Mouse (Mus musculus): ENCODE results near the gene Clec2d.
A peak's percentile ranks its signal among the peaks of the same experiment; 100 is the strongest.
"Not testable (repeated sequence)": the region's sequence is repeated elsewhere in the genome, so short reads cannot be mapped to it uniquely, and the experiment has no call there.

Clec2d gene

GRCm38 (mm10) chr6:129180403-129181169, at the start of gene Clec2d:
Gene Clec2d (plus strand): TSS chr6:129180615.
- DNase-seq = peak; percentile 99

DNA sequence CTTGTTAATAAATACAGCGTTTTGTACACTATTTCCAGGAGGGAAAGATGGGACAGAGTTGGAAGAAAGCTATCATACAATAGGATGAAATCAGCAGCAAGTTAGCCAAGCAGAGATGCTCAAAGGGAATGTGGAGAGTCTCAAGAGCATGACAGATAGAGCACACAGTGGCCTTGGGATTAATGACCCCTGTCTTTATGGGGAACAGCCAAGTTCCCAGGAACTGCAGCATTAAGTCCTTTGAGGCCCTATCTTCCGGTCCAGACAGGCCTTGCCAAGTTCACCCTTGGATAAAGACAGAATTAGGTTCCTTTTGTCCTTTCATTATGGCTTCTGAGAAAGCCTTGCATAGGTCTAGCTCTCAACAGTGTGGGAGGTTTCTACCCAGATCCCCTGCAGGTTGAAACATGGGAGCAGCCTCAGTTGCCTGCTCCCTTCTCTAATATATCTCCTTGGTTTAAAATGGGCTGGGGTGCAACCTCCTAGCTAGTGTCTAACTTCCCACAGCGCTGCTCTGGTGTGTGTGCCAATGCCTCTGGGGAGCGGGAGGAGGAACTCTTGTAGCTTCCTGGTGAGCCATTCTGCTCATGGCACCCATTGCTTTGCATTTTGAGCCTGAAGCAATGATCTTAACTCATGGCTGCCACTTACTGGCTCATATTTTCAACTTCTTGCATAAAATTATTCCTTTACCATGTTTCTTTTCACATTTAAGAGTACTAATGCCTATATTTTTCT, 47.6 kb upstream of the Clec2d start:
- peak; percentile 95 for DNase-seq

- peak; percentile 86 for DNase-seq
Observed at GRCm38 (mm10) chr6:129146812-129147211, 33.6 kb upstream of the Clec2d start.

- DNase-seq = peak; percentile 95
Observed at GRCm38 (mm10) chr6:129160103-129160502, 20.3 kb upstream of the Clec2d start.

- no peak for DNase-seq
Observed at GRCm38 (mm10) chr6:129161136-129161535, 19.3 kb upstream of the Clec2d start.

- DNase-seq = no peak
Observed at GRCm38 (mm10) chr6:129161951-129162350, 18.5 kb upstream of the Clec2d start.

DNA sequence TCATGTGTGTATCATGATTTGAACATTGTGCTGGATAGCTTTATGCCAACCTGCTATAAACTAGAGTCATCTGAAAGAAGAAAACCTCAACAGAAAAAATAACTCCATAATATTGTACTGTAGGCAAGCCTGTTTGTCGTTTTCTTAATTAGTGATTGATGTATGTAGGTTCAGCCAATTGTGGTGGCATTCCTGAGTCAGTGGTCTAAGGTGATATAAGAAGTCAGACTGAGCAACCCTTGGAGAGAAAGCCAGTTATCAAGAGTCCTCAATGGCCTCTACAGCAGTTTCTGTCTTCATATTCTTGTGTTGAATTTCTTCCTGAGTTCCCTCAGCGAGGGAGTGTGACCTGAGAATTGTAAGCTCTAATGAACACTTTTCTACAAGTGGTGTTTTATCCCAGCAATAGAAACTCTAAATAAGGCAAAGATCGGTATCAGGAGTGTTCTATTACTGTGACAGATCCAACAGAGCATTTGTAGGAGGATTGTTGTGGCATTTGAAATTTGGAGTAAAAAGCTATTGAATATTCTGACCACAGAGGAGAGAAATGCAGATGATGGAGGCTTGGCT, 17.7 kb upstream of the Clec2d start:
- no peak for DNase-seq

DNA sequence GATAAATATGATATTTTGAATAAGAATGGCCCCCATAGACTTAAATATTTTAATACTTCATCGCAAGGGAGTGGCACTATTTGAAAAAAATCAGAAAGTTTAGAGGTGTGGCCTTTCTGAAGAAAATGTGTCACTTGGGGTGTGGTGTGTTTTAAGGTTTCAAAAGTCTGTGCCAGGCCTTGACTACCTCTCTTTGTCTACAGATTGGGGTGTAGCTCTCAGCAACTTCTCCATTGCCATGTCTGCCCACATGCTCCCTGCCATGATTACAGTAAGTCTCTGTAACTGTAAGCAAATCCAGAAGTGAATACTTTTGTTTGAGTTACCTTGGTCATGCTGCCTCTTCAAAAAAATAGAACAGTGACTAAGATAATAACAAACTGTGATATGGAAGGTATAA, 16.8 kb upstream of the Clec2d start:
- no peak for DNase-seq

DNA sequence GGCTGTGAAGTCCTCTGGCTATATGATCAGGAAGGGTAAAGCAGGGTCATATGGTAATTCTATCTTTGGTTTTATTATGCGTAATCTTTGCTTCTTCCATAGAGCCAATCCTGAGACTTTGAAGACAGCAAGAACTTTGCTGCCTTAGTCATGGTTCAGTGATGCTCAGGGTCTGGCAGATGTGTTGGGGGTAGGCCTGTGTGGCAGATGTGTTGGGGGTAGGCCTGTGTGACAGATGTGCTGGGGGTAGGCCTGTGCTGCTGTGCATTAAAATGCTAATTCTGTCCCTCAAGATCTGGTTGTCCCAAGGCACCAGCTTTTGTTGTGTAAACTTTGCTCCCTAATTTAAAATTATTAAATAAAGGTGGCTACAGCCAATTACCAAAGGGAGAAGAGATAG, 9.5 kb upstream of the Clec2d start:
- no peak for DNase-seq

- DNase-seq = no peak
Observed at GRCm38 (mm10) chr6:129171675-129172074, 8.7 kb upstream of the Clec2d start.

- no peak for DNase-seq
Observed at GRCm38 (mm10) chr6:129174836-129175235, 5.6 kb upstream of the Clec2d start.

GRCm38 (mm10) chr6:129175612-129176011, 4.8 kb upstream of the Clec2d start:
- DNase-seq = no peak

DNA sequence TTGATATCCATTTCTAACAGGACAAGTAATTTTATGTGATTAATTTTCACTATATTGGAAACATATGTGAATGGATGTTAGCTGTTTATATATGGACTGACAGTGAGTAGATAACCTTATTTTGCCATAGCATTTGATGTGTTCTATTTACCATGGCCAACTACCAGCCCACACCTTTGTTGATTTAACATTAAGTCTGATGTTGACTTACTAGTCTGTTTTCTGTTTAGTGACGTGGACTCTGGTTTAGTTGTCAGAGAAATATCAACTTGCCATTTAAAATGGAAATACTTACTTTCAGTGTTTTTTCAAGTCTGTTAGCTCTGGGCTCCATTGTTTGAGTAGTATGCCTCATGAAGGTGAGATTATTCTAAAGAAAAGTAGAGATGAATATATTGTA, 3.8 kb upstream of the Clec2d start:
- DNase-seq = no peak

GRCm38 (mm10) chr6:129179281-129179680, 1.1 kb upstream of the Clec2d start:
- DNase-seq = no peak

GRCm38 (mm10) chr6:129179831-129180230, 584 bp upstream of the Clec2d start:
- peak; percentile 93 for DNase-seq

GRCm38 (mm10) chr6:129181249-129181648, 834 bp downstream of the Clec2d start:
- no peak for DNase-seq

DNA sequence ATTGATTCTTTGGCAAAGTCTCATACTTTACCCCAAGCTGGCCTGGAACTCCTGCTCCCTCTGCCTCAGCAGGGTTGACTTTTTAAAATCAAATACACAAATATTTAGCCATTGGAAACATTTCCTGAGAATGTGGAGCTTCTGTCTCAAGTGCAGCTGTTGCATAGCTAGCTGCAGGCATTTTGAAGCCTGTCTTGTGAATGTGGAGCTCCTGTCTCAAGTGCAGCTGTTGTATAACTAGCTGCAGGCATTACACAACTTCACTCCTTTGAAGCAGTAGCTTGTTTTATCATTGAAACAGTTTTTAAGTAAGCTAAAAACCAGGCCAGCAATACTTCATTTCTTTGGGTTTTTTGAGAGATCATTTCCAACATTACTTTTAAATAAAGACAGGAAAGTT, 1.3 kb downstream of the Clec2d start:
- DNase-seq = peak; percentile 95

DNA sequence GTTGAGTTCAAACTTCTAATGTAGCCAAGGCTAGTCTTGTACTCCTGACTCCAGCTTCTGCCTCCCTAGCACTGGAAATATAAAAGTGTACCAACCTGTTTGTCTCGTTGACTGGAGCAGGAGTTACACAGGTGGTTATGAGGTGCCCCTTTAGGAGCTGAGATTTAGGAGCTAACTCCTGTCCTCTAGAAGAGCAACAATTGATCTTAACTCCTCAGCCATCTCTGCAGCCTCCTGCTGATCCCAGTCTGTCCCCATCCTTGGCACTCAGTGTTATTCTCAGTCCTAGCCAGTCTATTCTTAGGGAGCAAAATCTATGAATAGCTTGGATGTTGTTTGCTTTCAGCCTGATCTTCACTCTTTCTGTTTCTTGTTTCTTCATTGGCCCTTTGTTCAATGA, 2.1 kb downstream of the Clec2d start:
- DNase-seq = no peak

- DNase-seq = not testable (repeated sequence)
Observed at GRCm38 (mm10) chr6:129184001-129184400, 3.6 kb downstream of the Clec2d start.

GRCm38 (mm10) chr6:129184788-129185187, 4.4 kb downstream of the Clec2d start:
- no peak for DNase-seq

DNA sequence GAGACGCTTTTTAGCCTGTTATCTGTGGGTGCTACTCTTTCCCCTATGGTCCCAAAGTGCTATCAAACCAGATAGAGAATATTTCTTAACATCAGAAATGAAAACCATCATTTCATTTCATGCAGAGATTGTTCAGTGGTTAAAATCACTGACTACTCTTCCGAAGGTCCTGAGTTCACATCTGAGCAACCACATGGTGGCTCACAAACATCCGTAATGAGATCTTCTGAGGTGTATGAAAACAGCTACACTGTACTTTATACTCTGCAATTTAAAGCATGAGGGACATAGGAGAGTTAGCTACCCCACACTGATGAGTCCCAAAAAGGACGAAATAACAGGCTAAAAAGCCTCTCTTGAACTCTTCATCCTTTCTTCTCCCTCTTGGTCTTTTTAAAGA, 5.6 kb downstream of the Clec2d start:
- no peak for DNase-seq

- peak; percentile 90 for DNase-seq
Observed at GRCm38 (mm10) chr6:129186457-129187199, 6.2 kb downstream of the Clec2d start.

GRCm38 (mm10) chr6:129187200-129187651, 6.8 kb downstream of the Clec2d start:
- DNase-seq = no peak
